Mouse (Mus musculus) frontal cortex, adult (tissue): ENCODE results near the gene Akirin1.

Experiments used
- ATAC-seq: cut with Nextera tagmentation; 2 replicates; pipeline ENCODE4 v1.9.2; 2017; ENCODE audit warnings: mild to moderate bottlenecking, moderate library complexity, mixed read lengths; ENCODE audit not compliant: low TSS enrichment

The Akirin1 gene

DNA sequence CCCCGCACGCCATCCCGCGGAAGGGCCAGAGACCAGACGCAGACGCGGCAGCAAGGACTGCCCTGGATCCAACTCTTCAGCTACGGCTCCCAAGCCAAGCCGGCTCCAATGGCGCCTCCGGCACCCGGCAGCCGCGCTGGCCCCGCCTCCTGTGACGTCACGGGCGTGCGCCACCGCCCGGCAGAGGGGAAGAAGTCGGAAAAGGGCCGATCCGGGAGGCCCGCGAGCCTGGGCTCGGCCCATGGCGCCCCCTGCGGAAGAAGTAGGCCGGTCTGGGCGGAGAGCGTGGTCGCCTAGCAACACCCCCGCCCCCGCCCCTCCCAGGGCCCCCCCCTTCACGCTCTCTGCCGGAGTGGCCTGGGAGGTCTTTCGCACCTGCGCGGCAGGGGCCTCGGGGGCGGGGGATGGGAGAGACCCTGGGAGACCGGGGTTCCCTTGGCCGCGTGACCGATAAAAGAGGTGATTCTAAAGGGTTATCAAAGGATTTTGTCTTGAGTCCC, at the start of gene Akirin1:
Akirin1 (minus strand) TSS at position 194 of the 500 bp plus-strand sequence.
- ATAC-seq = peak; percentile 94

DNA sequence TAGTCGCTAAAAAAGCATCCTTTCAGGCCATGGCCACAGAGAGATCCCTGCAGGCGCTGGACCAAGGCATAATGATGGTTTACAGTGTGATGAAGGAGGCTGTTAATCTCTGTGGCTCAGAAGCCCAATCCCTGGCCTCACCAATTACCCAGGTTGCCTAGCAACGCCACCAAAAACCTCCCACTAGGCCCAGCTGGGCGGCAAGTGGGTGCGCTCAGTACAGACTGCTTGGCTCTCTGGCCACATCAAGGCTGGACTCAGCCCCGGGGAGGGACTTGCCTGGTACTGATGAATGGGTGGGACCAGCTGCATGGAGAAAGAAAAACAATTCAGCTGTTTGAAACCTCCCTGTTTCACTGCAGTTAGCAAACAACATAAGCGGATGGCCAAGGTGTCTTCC, 47.7 kb upstream of the Akirin1 start:
- peak; percentile 72 for ATAC-seq

DNA sequence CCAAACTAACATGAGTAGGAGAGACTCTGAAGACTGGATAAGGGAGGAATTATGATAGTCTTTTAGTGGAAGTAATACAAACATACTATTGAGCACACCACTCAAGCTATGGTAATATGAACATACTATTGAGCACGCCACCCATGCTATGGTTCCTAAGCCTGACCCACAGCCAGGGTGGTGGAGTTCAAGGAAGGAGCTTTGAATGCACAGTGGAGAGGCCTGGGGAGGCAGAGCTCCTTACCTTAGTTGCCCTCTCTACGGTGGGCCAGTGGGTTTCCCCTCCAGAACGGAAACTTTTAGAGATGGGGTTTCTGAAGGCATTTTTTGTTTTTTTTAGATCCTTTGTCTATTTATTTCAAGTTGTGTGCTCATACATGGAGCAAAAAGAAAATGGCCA, 47.3 kb upstream of the Akirin1 start:
- no peak for ATAC-seq

DNA sequence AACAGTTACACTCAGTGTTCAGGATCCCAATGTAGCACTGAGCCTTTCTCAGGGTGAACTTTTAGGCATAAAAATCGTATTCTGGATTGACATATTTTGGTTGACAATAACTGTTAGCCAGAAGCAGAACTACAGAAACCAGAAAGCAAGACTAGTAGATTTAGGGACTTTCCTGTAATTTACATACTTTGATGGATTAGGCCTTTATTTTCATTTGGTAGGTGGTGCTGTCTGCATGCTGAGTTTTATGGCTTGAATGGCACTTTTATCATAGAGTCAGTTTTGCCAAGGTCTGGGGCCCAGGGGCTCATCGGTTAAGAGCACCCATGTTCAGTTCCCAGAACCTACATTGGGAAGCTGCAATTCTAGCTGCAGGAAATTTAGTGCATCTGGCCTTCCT, 44.9 kb upstream of the Akirin1 start:
- ATAC-seq = no peak

DNA sequence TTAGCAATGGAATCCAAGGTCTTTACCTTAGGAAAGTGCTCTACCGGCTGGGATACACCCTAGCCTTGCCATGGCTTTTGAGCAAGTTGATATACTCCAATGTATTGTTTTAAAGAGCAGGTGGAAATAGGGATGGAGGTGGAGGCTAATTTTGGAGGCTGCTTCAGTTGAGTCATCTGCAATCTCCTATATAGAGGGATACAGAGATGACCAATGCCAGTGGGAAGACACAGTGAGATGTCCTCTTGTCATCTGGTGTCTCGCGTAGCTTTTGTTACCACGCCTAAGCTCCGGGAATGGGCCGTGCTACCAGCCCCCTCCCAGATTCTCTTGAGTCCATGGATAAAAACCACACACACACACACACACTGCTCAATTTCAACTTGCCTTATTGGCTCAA, 43.0 kb upstream of the Akirin1 start:
- ATAC-seq = peak; percentile 76

DNA sequence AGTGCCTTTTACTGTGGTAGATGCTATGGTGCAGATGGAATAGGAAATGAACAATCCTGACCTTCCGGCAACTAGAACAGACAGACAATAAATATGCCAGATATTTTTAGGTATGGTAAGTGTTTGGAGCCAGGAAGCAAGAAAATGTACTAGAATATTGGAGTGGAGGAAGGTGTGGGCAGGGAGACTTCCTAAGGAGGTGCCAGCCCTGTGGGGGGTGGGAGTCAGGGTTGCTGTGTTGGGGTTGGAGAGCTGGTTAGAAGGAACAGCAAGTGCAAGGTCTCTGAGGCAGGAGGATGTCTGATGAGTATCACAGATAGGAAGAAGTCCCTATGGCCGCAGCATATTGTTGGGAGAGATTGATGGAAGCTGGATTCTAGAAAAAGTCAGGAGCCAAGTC, 42.5 kb upstream of the Akirin1 start:
- peak; percentile 48 for ATAC-seq

DNA sequence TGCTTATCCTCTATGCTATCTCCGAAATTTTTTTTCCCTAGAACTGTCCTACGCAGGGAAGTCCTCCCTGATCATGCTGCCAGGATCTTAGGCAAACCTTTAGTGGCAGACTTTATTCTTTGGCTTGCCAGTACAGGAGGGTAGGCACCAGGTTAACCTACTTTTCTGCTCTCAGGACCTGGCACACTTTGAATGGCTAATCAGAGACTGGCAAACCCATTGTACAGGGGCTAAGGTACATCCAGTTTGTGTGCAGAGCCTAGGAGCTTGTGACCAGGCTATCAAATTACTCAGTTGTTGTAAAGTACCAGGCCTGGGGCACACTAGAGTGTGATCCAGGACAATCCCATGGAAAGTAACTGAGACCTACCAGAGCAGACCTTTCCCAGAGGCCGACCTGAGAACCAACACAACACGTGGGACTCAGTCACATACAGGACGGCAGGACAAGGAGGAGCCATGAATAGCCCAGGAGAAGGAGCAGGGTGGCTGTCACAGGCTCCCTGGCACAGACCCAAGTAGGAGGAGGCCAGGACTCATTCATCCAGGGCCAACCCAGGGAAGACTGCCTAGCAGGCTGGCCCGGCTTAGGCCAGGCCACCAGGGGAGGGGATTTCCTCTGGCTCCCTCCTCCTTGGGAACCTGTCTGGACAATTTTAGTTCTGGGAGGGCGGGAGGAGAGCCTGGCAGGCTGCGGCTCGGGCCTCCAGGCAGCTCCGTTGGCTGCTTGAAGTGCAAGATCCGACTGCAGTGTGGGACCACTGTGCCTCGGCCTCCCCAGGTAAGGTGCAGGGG, 37.2 kb upstream of the Akirin1 start, which contains the start of gene Rhbdl2:
Rhbdl2 (plus strand) TSS at position 684 of the 795 bp plus-strand sequence.
- peak; percentile 52; the same call in 1 of the 2 replicates for ATAC-seq

DNA sequence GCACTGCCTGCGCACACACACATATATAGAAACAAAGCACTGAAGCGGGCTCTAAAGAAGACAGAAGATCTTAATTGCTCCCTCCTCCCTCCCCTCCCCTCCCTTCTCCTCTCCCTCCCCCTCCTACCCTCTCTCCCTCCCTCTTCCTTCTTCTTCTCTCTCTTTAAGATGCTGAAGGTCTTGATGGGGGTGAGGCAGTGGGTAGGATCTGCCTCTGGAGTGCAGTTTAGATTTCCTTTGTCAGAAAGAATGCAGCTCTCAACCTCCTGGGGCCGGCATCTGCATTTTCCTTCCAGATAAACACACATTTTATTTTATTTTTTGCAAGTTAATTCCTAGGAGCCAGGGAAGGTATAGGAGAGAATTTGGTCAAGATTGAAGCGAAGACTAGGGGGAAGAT, 18.1 kb upstream of the Akirin1 start:
- no peak for ATAC-seq

DNA sequence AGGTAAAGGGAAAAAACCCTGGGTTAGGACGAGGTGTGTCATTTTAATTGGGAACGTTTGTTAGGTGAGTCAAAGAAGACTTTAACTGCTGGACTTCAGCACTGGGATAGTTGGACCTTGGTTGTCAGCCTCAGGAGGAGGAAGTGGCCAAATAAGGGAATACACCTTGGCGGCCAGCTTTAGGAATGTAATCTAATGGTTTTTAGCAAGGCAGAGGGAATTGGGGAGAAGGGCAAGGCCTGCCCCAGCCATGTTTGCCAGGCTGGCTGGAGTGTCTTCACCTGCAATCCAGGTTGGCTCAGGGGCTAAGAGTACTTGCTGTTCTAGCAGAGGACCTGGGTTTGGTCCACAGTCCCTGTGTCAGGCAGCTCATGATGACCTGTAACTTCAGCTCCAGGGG, 17.7 kb upstream of the Akirin1 start:
- no peak for ATAC-seq

DNA sequence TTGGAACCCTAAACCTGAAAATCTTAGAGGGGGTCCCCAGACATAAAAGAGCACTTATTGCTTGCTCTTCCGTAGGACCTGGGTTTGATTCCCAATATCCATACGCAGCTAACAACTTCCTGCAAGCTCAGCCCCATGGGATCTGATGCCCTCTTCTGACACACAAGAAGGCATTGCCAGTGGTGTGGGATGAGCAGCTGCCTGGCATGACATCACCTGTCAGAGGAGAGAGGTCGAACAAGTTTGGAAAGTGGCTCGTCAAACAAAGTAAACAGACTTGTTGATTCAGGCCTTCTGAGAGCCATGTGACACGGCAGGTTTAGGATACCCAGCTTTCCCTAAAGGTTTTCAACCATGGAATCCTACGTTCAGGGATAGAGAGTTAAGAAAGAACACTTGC, 14.9 kb upstream of the Akirin1 start:
- no peak for ATAC-seq

DNA sequence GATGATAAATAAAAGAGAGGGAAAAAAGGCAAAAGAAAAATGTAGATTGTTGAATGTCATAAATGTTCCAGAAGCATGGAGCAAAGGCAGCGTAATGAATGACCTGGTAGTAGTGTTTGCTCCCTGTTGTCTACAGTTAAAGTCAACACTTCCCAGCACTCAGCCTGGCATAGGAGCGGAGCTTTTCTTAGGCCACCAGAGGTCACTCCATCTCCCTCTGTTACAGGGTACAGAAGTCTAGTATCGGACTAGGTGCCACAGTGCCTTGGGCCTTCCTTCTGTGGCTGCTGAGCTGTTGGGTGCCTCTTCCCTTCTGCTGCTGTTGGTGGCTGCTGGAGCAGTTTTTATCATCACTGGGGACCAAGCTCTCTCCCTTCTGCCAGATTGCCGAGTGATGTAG, 8.2 kb upstream of the Akirin1 start:
- ATAC-seq = no peak

DNA sequence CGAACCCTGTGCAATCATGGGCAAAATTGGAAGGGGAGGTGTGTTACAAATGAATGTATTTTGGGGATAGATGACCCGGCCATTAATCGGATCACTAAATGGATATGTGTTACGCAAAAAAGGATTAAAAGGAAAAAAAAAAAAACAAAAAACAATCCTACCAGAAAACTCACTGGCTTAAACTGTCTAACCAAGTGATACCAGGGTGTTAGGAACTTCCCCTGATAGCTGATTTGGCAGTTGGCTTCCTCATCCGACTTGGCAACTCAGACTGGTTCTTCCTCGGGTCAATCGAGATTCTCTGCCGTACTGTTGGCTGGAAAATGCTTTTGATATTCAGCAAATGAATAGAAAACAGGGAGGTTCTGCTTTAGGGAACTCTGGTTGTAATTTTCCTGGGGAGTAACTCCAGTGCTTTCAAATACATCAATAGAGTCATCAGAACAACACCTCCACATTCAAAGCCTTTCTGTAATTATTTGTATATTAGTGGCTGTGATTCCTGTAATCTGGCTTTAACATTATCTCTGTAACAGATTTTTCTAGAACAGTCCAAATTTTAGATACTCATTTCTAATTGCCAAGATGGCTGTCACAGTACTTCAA, 665 bp upstream of the Akirin1 start:
- ATAC-seq = 0 out of 2 replicates have a peak, but pooled peaks have one; percentile 17

DNA sequence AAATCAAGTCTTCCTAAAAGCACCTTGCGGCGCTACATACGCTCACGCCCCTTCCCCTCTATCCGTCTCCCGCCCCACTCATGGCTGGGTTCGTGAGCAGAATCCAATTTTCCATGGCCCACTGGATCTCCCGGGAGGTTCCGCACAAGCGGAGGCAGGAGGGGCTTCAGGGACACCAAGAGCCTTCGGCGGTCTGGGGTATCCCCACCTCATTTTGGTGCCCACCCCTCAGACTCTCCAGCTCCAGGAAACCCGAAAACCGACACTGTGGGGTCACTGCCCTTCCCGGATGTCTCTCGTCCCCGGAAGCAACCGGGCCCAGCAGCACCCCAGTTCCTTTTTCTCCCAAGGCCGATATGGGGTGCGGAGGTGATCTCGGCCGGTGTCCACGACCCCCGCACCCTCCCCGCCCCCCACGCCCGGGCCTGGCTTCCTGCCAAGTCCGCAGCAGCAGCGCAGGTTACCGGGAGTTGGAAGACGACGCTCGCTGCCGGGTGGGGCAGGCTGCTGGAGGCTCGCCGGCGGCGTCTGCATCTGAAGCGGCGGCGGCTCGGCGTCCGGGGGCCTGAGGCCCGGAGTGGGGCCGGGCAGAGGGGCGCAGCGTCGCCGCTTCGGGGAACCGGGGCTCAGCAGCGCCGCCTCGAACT, 538 bp downstream of the Akirin1 start:
- peak; percentile 36 for ATAC-seq

DNA sequence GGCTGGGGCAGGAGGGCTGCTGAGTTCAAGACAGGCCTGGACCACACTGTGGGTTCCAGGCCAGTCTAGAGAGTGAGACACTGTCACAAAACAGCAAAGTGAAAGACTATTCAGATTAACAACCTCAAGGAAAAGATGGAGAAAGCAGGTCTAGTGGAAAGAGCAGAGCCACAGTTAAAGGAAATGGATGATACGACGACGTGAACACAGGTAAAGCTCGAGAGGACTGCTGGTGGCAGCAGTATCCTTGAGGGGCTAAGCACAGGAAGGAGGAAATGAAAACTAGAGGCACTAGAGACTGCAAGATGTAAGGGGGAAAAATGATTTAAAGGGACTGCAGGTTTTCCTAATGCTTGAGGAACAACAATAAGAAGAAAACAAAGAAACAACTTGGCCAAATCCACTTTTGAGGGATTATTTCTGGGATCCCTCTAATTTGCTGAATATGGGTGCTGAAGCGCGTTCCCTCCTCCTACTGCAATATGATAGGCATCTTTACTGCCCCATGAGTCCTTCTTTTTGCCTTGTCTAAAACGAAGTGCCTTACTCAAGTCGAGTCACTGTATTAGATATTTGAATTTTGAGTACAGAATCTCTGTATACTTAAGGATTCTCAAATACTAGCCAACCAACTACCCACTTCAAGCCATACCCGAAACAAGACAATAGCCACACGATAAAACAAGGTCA, 1.3 kb downstream of the Akirin1 start:
- ATAC-seq = no peak

DNA sequence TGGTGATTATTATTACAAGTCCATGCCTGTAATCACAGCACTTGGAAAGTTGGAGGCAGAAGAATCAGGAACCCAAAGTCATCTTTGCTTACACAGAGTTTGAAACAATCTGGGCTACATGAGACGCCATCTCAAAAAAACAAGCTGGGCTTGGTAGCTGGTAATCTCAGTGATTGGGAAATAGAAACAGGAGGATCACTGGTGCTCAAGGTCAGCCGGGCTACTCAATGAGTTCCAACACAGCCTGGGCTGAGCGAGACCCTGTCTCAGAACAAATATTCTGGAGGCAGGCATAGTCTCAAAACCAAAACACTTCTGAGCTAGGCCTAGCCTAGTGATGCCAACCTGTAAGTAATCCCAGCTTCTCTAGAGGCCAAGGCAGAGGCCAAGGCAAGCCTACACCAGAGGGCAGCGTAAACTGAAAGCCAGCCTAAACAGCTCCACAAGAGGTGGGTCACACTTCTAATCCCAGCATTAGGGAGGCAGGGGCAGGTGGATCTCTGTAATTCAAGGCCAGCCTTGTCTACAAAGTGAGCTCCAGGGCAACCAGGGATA, 4.8 kb downstream of the Akirin1 start:
- ATAC-seq = no peak

DNA sequence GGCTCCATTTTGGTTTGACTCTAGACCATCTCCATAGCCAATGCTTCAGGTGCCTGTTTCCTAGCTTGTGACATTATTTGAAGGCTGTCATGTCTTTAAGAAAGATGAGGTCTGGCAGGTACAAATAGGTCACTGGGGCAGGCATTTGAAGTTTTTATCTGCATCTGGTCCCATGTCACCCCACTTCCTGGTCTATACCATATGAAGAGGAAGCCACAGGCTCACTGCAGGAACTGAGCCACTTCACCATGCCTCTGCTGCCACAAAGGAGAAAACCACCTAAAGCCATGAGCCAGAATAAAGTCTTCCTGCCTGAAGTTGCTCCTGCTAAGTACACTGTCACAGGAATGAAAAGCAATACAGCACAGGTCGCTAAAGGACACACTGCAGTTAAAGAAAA, 7.3 kb downstream of the Akirin1 start:
- ATAC-seq = no peak

DNA sequence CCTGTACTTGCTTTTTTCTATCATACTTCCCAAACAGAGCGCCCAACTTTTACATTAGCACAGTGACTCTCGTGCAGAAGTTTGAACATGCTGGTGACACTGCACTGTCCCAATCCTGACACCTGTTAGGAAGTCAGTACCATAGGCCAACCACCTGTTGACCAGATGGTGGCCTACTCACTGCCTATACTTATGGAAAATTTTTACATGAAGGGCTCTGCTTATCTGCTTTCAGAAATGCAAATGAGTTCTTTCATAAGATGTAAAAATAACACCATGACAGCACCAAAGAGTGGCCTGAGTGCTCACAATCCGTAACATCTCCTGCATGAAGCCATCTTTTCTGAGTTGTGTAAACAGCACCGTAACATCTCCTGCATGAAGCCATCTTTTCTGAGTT, 11.4 kb downstream of the Akirin1 start:
- no peak; the same call in 1 of the 2 replicates for ATAC-seq

DNA sequence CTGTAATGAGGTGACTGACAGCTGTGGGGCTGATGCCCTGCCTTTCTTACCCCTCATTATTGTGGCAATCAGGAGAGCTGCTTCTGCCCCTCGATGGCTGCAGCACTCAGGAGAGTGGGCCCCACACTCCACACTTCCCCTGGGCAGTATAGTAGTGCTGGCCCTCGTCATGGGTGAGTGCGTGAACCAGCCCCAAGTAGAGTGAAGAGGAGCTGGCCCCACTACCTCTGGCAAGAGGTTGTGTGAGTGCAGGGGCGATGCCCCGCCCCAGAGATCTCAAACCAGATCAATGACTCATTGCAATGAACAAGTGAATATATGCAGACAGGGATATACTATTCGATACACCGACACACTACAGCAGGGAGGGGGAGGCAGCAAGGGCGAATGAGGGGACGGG, 16.6 kb downstream of the Akirin1 start:
- peak; percentile 62; the same call in 1 of the 2 replicates for ATAC-seq

DNA sequence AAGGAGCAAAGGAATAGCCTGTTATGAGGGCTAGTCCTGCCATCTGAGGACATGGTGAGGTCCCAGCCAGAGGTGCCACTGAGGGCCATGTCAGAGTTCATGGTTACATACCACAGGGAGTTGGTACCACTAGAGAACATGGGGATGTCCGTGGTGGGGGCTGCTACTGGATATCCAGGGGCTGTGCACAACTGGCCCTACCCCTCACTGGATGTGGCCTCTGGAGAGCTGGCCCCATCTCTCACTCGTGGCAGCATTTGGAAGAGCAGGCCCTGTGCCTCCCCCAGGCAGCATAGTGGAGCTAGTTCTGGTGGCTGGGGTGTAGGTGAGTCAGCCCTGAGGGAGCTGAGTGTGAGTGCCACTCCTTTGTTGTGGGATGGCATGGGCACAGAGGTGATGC, 17.2 kb downstream of the Akirin1 start:
- ATAC-seq = peak; percentile 20; the same call in 1 of the 2 replicates

DNA sequence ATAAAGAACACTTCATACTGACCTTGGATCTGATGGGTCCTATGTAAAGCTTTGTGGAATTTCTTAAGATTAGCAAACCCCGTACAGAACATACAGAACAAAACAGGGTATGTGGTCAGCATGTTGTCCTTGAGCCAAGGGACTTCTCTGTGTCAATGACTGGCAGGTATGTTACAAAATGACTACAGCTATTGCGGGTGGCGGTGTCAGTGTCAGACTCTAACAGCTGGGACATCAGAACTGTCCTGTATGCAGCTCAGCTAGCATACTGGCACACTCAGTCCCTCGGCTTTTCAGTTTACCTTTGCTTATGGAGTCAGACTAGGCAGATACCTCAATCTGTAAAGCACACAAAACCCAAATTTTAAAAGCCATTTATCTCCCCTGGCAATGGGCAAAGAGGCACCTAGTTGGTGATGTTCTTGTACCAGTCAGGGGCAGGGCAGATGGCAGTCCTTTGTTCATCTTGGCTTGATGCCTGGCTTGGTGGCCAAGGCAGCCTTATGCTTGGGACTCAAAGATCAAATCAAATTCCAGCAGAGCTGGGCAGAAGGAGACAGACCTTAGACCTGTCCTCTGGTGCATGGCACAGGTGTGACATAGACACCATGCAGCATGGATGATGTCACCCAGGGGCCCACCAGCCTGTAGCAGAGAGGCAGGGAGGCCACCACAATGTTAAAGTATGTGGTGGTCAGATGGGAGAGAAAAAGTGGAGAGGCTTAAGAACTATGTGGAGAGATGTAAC, 17.8 kb downstream of the Akirin1 start:
- no peak for ATAC-seq

DNA sequence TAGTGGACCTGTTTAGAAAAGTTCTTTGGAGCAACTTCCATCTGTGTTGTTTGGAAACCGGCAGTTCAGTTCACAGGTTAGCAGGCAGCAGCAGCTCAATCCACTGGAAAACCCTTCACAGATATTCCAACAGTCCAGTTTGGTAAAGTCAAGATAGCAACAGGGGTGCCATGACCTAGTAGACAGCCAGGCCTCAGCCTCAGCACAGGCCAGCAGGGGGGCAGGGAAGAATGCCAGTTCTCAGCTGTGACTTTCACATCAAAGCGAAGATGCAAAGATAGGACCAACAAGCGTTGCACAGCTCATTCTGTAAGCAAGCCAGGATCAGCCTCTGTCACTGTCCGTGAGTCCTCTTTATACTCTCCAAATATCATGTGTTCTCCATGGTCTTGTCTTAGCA, 28.4 kb downstream of the Akirin1 start:
- no peak for ATAC-seq
